Mouse (Mus musculus) embryonic facial prominence, embryonic 12.5 days (tissue): ENCODE data around the gene Nsun5. TPM values are rescaled to one million over a fixed set of nuclear protein-coding genes. Genes with fewer than 3 reads are reported as not detected.
A peak's percentile ranks its signal among the peaks of the same experiment; 100 is the strongest.

Experiments
- ATAC-seq: fragments of 200-750 bp; cut with Nextera tagmentation; 2 replicates; pipeline ENCODE4 v1.8.0; 2017; ENCODE audit not compliant: insufficient number of reproducible peaks, insufficient read depth, low FRiP score, low TSS enrichment
- H3K27ac ChIP-seq: fragments of 300-500 bp; sonication (generic); 2 replicates; pipeline ENCODE4 v1.5.1; 2016; ENCODE audit warnings: mild to moderate bottlenecking
- H3K27me3 ChIP-seq: fragments of 300-500 bp; sonication (generic); 2 replicates; pipeline ENCODE4 v1.6.1; 2016; ENCODE audit warnings: mild to moderate bottlenecking, moderate library complexity
- H3K36me3 ChIP-seq: fragments of 300-500 bp; sonication (generic); 2 replicates; pipeline ENCODE4 v1.6.1; 2016; ENCODE audit warnings: mild to moderate bottlenecking
- H3K4me1 ChIP-seq: fragments of 300-500 bp; sonication (generic); 2 replicates; pipeline ENCODE4 v1.6.1; 2016
- H3K4me2 ChIP-seq: fragments of 300-500 bp; sonication (generic); replicated peaks from 2 replicates; pipeline ENCODE4 v1.6.1; 2016; ENCODE audit warnings: mild to moderate bottlenecking, moderate library complexity
- H3K4me3 ChIP-seq: fragments of 300-500 bp; sonication (generic); 2 replicates; pipeline ENCODE4 v1.5.1; 2016; ENCODE audit warnings: mild to moderate bottlenecking
- H3K9ac ChIP-seq: fragments of 300-500 bp; sonication (generic); 2 replicates; pipeline ENCODE4 v1.6.1; 2016; ENCODE audit warnings: mild to moderate bottlenecking, moderate library complexity
- H3K9me3 ChIP-seq: fragments of 300-500 bp; sonication (generic); 2 replicates; pipeline ENCODE4 v1.6.1; 2016; ENCODE audit warnings: mild to moderate bottlenecking, moderate library complexity
- WGBS: fragments of 180-500 bp; shearing (Covaris S2); methylation state at CpG from one replicate; pipeline ENCODE4 v1.1.7; 2016; 5-methylcytosine and 5-hydroxymethylcytosine counted together
- polyA plus RNA-seq: library from polyadenylated mRNA; unstranded; fragments of >200 nt; fragmentation: Nextera tagmentation; extraction: Ambion mirVana; gene quantifications from 2 replicates; pipeline ENCODE4 v1.2.1, GENCODE M21; 2016

The Nsun5 gene
- polyA plus RNA-seq: 39.7 and 41.6 TPM in 2 replicates

DNA sequence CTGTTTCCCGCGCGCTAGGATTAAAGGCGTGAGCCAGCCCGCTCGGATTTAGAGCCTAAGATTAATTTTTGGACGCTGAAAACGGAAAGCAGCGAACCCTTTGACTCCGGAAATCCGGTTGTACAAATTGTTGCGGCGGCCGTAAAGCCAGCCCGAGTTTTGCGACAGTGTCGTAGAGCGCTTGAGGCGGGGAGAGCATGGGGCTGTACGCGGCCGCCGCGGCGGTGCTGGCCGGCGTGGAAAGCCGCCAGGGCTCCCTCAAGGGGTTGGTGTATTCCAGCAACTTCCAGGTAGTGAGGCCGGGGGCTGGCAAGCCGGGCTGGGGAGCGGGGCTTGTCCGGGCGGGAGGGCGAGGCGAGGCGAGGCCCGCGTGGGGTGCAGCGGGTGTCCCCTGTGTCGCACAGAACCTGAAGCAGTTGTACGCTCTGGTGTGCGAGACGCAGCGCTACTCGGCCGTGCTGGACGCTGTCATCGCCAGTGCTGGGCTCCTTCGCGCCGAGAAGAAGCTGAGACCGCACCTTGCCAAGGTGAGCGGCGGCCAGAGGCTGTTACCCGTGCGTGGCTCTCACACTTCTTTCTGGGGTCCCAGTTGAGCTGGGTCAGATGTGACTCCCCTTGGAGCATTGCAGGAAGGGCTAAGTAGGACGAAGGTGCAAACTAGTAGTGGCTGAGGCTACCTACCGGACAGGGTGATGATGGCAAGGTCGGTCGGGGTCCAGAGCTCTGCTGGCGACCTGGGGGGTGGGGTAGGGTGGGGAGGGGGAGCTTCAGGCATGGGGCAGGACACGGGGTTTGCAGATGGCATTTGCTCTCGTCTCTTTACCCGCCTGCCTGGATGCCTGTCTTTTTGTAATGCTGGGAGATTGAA lies at the start of gene Nsun5:
Nsun5 (plus strand) TSS at position 167 of the 868 bp plus-strand sequence.
- peak within 1 kb of the TSS; percentile 87 for H3K9ac ChIP-seq
- H3K4me3 ChIP-seq: peak within 1 kb of the TSS; percentile 97
- WGBS: under 1% methylated on average over 64 of the region's 64 CpGs
- peak; percentile 66; the same call in 1 of the 2 replicates for ATAC-seq
- peak within 1 kb of the TSS; percentile 85 for H3K27ac ChIP-seq
- peaks cover 12% of the 10 kb centered on the region for H3K4me1 ChIP-seq
- H3K4me2 ChIP-seq: peak within 1 kb of the TSS; percentile 95
- H3K27me3 ChIP-seq: no peaks in the 10 kb centered on the region
- peaks cover 32% of the 10 kb centered on the region for H3K36me3 ChIP-seq
- no peaks in the 10 kb centered on the region for H3K9me3 ChIP-seq

DNA sequence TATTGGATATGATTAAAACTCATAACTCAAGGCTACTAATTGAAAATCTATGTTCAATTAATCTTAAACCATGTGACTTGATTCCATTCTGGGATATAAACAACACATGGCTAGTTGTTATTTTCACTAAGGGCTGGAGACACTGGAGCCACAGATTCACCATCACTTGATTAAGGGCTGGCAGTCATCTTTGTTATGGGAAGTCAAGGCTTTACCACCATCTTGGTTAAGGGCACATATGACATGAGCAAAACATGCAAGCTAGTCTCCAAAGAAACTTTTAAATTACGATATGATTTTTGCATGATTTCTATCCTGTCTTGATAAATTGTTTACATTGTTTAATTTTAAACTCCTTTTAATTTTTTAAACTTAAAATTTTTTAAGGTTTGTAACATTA lies 47.6 kb upstream of the Nsun5 start:
- H3K4me2 ChIP-seq: no peak overlapping the region
- H3K36me3 ChIP-seq: no peaks in the 10 kb centered on the region
- WGBS: 89% methylated on average over 1 of the region's 1 CpGs
- no peak overlapping the region for H3K27ac ChIP-seq
- no peaks in the 10 kb centered on the region for H3K4me1 ChIP-seq
- no peak overlapping the region for H3K9ac ChIP-seq
- H3K4me3 ChIP-seq: no peak overlapping the region
- no peaks in the 10 kb centered on the region for H3K27me3 ChIP-seq
- no peak for ATAC-seq
- H3K9me3 ChIP-seq: no peaks in the 10 kb centered on the region

- H3K9ac ChIP-seq: no peak overlapping the region
- H3K9me3 ChIP-seq: no peaks in the 10 kb centered on the region
- ATAC-seq: no peak
- no peaks in the 10 kb centered on the region for H3K36me3 ChIP-seq
- WGBS: 11% methylated on average over 3 of the region's 3 CpGs
- no peak overlapping the region for H3K27ac ChIP-seq
- no peaks in the 10 kb centered on the region for H3K4me1 ChIP-seq
- no peaks in the 10 kb centered on the region for H3K27me3 ChIP-seq
- H3K4me3 ChIP-seq: no peak overlapping the region
- H3K4me2 ChIP-seq: no peak overlapping the region
These were observed 43.6 kb upstream of the Nsun5 start for GRCm38 (mm10) chr5:135326121-135326659.

DNA sequence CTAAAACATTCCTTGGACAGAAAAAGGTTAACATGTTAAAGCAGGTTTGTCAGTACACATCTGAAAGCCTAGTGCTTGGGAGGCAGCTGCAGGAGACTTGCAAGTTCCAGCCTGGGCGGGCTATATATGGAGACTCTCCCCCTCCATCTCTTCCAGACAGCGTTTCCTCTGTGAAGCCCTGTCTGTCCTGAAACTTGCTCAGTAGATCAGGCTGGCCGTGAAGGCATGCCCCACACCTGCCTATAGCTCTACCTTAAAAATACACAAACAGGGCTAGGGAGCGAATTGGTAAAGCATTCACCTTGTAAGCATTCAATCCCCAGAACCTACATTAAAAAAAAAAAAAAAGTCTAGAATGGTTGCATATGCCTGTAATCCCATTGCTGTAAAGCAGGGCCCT lies 40.3 kb upstream of the Nsun5 start:
- Histone ChIP-seq H3K36me3 (no peaks in the 10 kb centered on the region), H3K4me2 (no peak overlapping the region), H3K4me1 (no peaks in the 10 kb centered on the region), H3K9ac (no peak overlapping the region), H3K4me3 (no peak overlapping the region), H3K27ac (no peak overlapping the region), H3K9me3 (no peaks in the 10 kb centered on the region), H3K27me3 (no peaks in the 10 kb centered on the region)
- no peak for ATAC-seq
- 69% methylated on average over 4 of the region's 4 CpGs for WGBS

GRCm38 (mm10) chr5:135330201-135330600 lies 39.6 kb upstream of the Nsun5 start:
- no peak for ATAC-seq
- WGBS: 80% methylated on average over 5 of the region's 5 CpGs
- Histone ChIP-seq H3K4me3 (no peak overlapping the region), H3K4me2 (no peak overlapping the region), H3K27ac (no peak overlapping the region), H3K9ac (no peak overlapping the region), H3K36me3 (no peaks in the 10 kb centered on the region), H3K4me1 (no peaks in the 10 kb centered on the region), H3K9me3 (no peaks in the 10 kb centered on the region), H3K27me3 (no peaks in the 10 kb centered on the region)

DNA sequence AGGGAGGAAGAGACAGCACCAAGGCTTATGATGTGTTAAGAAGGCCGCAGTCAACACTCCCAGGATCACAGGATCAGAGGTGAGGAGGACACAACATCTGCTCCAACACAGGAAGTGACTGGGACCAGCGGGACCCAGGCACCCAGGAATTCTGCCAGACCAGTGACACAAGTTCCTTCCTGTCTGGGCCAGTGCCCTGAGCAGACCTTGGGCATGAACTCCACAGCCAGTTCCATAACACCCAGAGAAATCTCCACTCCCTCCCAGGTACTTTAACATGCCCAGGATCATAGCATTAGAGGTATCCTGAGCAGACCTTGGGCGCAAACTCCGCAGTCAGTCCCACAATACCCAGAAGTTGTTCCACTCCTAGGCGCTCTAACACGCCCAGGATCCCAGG lies 38.6 kb upstream of the Nsun5 start:
- no peak overlapping the region for H3K27ac ChIP-seq
- ATAC-seq: no peak
- H3K36me3 ChIP-seq: no peaks in the 10 kb centered on the region
- no peaks in the 10 kb centered on the region for H3K9me3 ChIP-seq
- H3K4me3 ChIP-seq: no peak overlapping the region
- WGBS: 88% methylated on average over 6 of the region's 6 CpGs
- no peak overlapping the region for H3K4me2 ChIP-seq
- no peaks in the 10 kb centered on the region for H3K27me3 ChIP-seq
- H3K9ac ChIP-seq: no peak overlapping the region
- H3K4me1 ChIP-seq: no peaks in the 10 kb centered on the region

DNA sequence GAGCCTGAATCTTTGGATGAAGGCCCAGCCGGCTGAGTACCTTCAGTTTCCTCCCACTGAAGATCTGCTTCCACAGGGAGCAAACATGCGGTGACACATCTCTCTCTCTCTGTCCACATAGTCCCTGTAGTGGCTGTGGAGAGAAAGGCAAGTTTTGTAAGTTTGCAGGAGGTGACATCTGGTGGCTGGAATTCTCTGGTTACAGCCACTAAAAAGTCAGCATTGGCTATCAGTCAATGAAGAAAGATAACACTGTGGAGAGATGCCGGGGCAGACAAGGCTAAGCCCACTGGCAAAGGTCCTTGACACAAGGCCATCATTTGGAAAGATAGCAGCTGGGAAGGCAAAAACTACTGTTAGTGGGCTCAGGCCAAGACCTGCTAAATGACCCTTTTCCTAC lies 32.2 kb upstream of the Nsun5 start:
- H3K27me3 ChIP-seq: no peaks in the 10 kb centered on the region
- no peaks in the 10 kb centered on the region for H3K36me3 ChIP-seq
- no peaks in the 10 kb centered on the region for H3K9me3 ChIP-seq
- H3K9ac ChIP-seq: no peak overlapping the region
- H3K4me2 ChIP-seq: no peak overlapping the region
- no peak for ATAC-seq
- H3K4me3 ChIP-seq: no peak overlapping the region
- no peaks in the 10 kb centered on the region for H3K4me1 ChIP-seq
- 54% methylated on average over 3 of the region's 3 CpGs for WGBS
- H3K27ac ChIP-seq: no peak overlapping the region

DNA sequence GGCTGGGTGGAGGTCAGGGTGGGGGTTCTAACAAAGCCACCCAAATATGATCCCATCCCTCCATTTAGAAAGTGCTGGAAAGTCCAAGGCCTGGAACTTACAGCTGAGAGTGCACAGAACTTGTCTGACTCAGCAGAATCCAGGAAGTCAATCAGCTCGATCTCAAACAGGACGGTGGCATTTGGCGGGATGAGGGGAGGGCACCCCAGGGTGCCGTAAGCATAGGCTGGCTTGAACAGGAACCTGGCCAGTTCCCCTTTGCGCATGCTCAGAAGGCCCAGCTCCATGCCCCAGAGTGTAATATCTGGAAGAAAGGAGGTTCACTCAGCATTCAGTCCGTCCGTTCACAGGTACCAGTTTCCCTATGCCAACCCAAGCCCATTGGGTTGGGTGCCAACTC lies 23.8 kb upstream of the Nsun5 start:
- peaks cover 9% of the 10 kb centered on the region for H3K9me3 ChIP-seq
- H3K4me3 ChIP-seq: no peak overlapping the region
- WGBS: 82% methylated on average over 7 of the region's 7 CpGs
- no peaks in the 10 kb centered on the region for H3K4me1 ChIP-seq
- H3K4me2 ChIP-seq: no peak overlapping the region
- ATAC-seq: no peak
- no peaks in the 10 kb centered on the region for H3K36me3 ChIP-seq
- no peak overlapping the region for H3K27ac ChIP-seq
- H3K9ac ChIP-seq: no peak overlapping the region
- no peaks in the 10 kb centered on the region for H3K27me3 ChIP-seq

- no peaks in the 10 kb centered on the region for H3K4me1 ChIP-seq
- no peak overlapping the region for H3K27ac ChIP-seq
- no peak for ATAC-seq
- H3K4me2 ChIP-seq: no peak overlapping the region
- no peaks in the 10 kb centered on the region for H3K27me3 ChIP-seq
- 25% methylated on average over 1 of the region's 1 CpGs for WGBS
- peaks cover 9% of the 10 kb centered on the region for H3K9me3 ChIP-seq
- H3K36me3 ChIP-seq: no peaks in the 10 kb centered on the region
- H3K9ac ChIP-seq: no peak overlapping the region
- H3K4me3 ChIP-seq: no peak overlapping the region
These were observed 23.3 kb upstream of the Nsun5 start for GRCm38 (mm10) chr5:135346430-135346829.

DNA sequence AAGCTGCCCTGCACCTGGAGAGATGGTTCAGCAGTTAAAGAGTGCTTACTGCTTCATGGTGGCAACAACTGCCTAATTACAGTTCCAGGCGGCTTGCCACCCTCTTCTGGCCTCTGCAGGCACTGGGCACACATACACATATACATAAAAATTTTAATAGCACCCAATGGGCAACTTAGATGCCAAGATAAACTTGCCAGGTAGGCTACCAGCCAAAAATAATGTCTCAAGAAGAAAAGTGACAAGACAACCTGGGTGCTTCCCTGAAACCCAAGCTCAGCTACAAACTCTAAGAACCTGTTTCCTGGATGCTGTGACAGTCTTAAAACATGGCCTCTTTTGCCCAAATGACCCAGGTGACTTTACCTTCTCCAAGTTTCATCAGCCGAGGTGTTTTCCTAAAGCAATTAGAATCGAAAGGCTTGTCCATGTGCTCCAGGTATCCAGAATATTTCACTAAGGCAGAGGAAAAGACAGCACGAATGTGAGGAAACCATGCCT lies 22.2 kb upstream of the Nsun5 start:
- Histone ChIP-seq H3K36me3 (no peaks in the 10 kb centered on the region), H3K27me3 (0 out of 2 replicates have a peak, but pooled peaks cover 3% of the 10 kb centered on the region), H3K9ac (no peak overlapping the region), H3K27ac (no peak overlapping the region), H3K9me3 (peaks cover 9% of the 10 kb centered on the region), H3K4me1 (no peaks in the 10 kb centered on the region), H3K4me3 (no peak overlapping the region), H3K4me2 (no peak overlapping the region)
- 65% methylated on average over 4 of the region's 4 CpGs for WGBS
- ATAC-seq: no peak

- no peak for ATAC-seq
- H3K36me3 ChIP-seq: no peaks in the 10 kb centered on the region
These were observed 19.9 kb upstream of the Nsun5 start, which contains the start of gene Fkbp6 for GRCm38 (mm10) chr5:135349862-135350261. Gene Fkbp6 (minus strand): TSS chr5:135350044.

DNA sequence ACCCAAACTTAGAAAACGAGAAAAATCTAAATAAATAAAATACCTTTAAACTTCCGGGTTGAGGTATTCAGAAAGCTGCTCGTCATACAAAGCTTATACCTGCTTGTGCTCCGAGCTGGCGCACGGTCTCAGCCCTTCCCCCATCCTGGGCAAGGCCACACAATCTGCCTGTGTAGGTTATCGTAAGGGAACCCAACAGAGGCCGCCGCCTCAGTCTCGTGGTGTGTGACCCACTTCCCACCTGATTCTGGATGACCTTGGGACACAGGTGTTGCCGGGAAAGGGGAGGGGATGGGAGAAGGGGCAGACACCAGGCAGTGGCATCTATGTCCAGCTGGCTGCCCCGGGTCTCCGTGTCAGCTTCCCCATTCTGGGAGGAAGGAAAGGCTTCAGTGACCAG lies 18.1 kb upstream of the Nsun5 start:
- Histone ChIP-seq H3K9me3 (peaks cover 9% of the 10 kb centered on the region), H3K27me3 (peaks cover 15% of the 10 kb centered on the region; the same call in 1 of the 2 replicates), H3K4me2 (no peak overlapping the region), H3K4me1 (no peaks in the 10 kb centered on the region), H3K27ac (no peak overlapping the region), H3K4me3 (no peak overlapping the region), H3K36me3 (no peaks in the 10 kb centered on the region), H3K9ac (no peak overlapping the region)
- ATAC-seq: no peak
- WGBS: 83% methylated on average over 13 of the region's 13 CpGs

More at GRCm38 (mm10) chr5:135349862-135350261, 19.9 kb upstream of the Nsun5 start, which contains the start of gene Fkbp6:
- Histone ChIP-seq H3K9ac (no peak within 1 kb of the TSS), H3K9me3 (peaks cover 9% of the 10 kb centered on the region), H3K4me3 (no peak within 1 kb of the TSS), H3K4me1 (no peaks in the 10 kb centered on the region), H3K4me2 (no peak within 1 kb of the TSS), H3K27me3 (peaks cover 15% of the 10 kb centered on the region; the same call in 1 of the 2 replicates), H3K27ac (no peak within 1 kb of the TSS)
- WGBS: 89% methylated on average over 35 of the region's 35 CpGs
